In the genomic region with DNA sequence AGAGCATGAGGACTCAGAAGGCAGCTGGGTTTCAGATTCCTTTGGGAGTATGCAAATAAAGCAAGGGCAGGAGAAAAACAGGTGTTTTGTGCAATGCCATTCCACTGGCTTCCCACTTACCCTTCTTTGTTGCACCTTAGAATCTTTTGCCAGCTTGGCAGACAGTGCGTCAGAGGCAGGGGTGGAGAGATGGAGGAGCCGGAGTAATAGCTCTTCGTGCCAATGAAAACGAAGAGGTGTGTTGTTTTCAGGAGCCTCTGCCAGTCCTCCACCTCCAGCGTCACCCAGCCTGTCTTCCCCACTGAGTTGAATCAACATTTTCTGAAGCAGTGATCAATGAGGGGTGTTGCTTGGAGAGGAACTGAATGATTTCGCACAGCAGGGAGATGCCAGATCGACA, we compare ENCODE assay signal across 16 mouse cellular contexts.
DNase-seq lines count a peak whose midpoint lies in the region; ATAC-seq and TF ChIP-seq lines count a peak whose summit lies in the region.
"Had no signal": no experiment of that assay in that cellular context is flagged by ENCODE, and none has a peak within 500 bp of the region (broad histone marks: within the 10 kb centered on the region; RNA-seq: fewer than 3 reads in every experiment).

No protein-coding gene starts in this region.

- no peaks in the 10 kb centered on the region for H3K36me3 ChIP-seq in forebrain, embryonic 13.5 days (ENCODE audit: poor library complexity, severe bottlenecking)
- H3K36me3 ChIP-seq in forebrain, embryonic 15.5 days, result no peaks in the 10 kb centered on the region
- H3K36me3 ChIP-seq in neural tube, embryonic 13.5 days, result no peaks in the 10 kb centered on the region
- no peaks in the 10 kb centered on the region for H3K36me3 ChIP-seq in stomach, postnatal 0 days (ENCODE audit: control insufficient read depth, insufficient read depth, low read length)
- no peaks in the 10 kb centered on the region for H3K36me3 ChIP-seq in midbrain, embryonic 15.5 days (replicated peaks)
- H3K36me3 ChIP-seq: embryonic facial prominence, embryonic 15.5 days; G1E; heart, embryonic 12.5 days; liver, embryonic 13.5 days had no signal

- H3K27ac ChIP-seq in forebrain, embryonic 13.5 days, result no peak overlapping the region
- no peak overlapping the region for H3K27ac ChIP-seq in forebrain, embryonic 15.5 days (replicated peaks)
- no peak overlapping the region for H3K27ac ChIP-seq in neural tube, embryonic 13.5 days (replicated peaks)
- no peak overlapping the region for H3K27ac ChIP-seq in stomach, postnatal 0 days (replicated peaks)
- H3K27ac ChIP-seq in midbrain, embryonic 15.5 days, result no peak overlapping the region
- H3K27ac ChIP-seq: embryonic facial prominence, embryonic 15.5 days; liver, embryonic 13.5 days had no signal

- peak overlapping the region; percentile 12; the same call in 1 of the 2 replicates for H3K4me2 ChIP-seq in forebrain, embryonic 13.5 days
- no peak overlapping the region for H3K4me2 ChIP-seq in forebrain, embryonic 15.5 days (replicated peaks)
- H3K4me2 ChIP-seq in neural tube, embryonic 13.5 days, result peak overlapping the region; percentile 1; the same call in 1 of the 2 replicates
- H3K4me2 ChIP-seq in stomach, postnatal 0 days (replicated peaks; ENCODE audit: low read depth), result no peak overlapping the region
- no peak overlapping the region for H3K4me2 ChIP-seq in midbrain, embryonic 15.5 days
- H3K4me2 ChIP-seq: embryonic facial prominence, embryonic 15.5 days; heart, embryonic 12.5 days; liver, embryonic 13.5 days had no signal

- H3K27me3 ChIP-seq in forebrain, embryonic 13.5 days, result no peaks in the 10 kb centered on the region
- no peaks in the 10 kb centered on the region for H3K27me3 ChIP-seq in forebrain, embryonic 15.5 days
- H3K27me3 ChIP-seq in neural tube, embryonic 13.5 days, result no peaks in the 10 kb centered on the region
- no peaks in the 10 kb centered on the region for H3K27me3 ChIP-seq in stomach, postnatal 0 days (ENCODE audit: control insufficient read depth, insufficient read depth, low read length)
- H3K27me3 ChIP-seq in midbrain, embryonic 15.5 days (replicated peaks), result no peaks in the 10 kb centered on the region
- H3K27me3 ChIP-seq: embryonic facial prominence, embryonic 15.5 days; heart, embryonic 12.5 days; liver, embryonic 13.5 days had no signal

- 8% methylated on average over 7 of the region's 7 CpGs for WGBS in forebrain, embryonic 13.5 days
- 10% methylated on average over 7 of the region's 7 CpGs for WGBS in forebrain, embryonic 15.5 days
- WGBS in neural tube, embryonic 13.5 days, result 7% methylated on average over 7 of the region's 7 CpGs
- WGBS in stomach, postnatal 0 days, result 9% methylated on average over 7 of the region's 7 CpGs
- 9% methylated on average over 7 of the region's 7 CpGs for WGBS in midbrain, embryonic 15.5 days

- no peak for TF ChIP-seq EP300 in stomach, postnatal 0 days (optimal IDR thresholded peaks at IDR 0.05)

- no peak for ATAC-seq in forebrain, embryonic 13.5 days
- no peak for ATAC-seq in forebrain, embryonic 15.5 days (replicated peaks)
- no peak for ATAC-seq in neural tube, embryonic 13.5 days (ENCODE audit: low read depth)
- no peak for ATAC-seq in stomach, postnatal 0 days (ENCODE audit: low FRiP score, low TSS enrichment)
- no peak for ATAC-seq in midbrain, embryonic 15.5 days (replicated peaks)
- ATAC-seq: activated CD4-positive, CD25-positive, alpha-beta regulatory T cell, adult 4 months had no signal

- H3K4me3 ChIP-seq in forebrain, embryonic 13.5 days, result no peak overlapping the region
- H3K4me3 ChIP-seq in forebrain, embryonic 15.5 days, result no peak overlapping the region
- H3K4me3 ChIP-seq in neural tube, embryonic 13.5 days, result no peak overlapping the region
- no peak overlapping the region for H3K4me3 ChIP-seq in stomach, postnatal 0 days (ENCODE audit: low read depth, low read length)
- H3K4me3 ChIP-seq in midbrain, embryonic 15.5 days, result no peak overlapping the region
- H3K4me3 ChIP-seq: embryonic facial prominence, embryonic 15.5 days; heart, embryonic 12.5 days; liver, embryonic 13.5 days had no signal

- no peak for TF ChIP-seq CTCF in stomach, postnatal 0 days (IDR thresholded peaks at IDR 0.05; ENCODE audit: low read depth)

- H3K9me3 ChIP-seq in forebrain, embryonic 13.5 days (replicated peaks), result peaks cover 2% of the 10 kb centered on the region; the same call in 1 of the 2 replicates
- H3K9me3 ChIP-seq in forebrain, embryonic 15.5 days, result no peaks in the 10 kb centered on the region
- H3K9me3 ChIP-seq in neural tube, embryonic 13.5 days, result no peaks in the 10 kb centered on the region
- H3K9me3 ChIP-seq in stomach, postnatal 0 days (ENCODE audit: control insufficient read depth, low read length), result no peaks in the 10 kb centered on the region
- no peaks in the 10 kb centered on the region for H3K9me3 ChIP-seq in midbrain, embryonic 15.5 days
- H3K9me3 ChIP-seq: embryonic facial prominence, embryonic 15.5 days; G1E; heart, embryonic 12.5 days; liver, embryonic 13.5 days had no signal

- no peak for DNase-seq in neural tube, embryonic 10.5 days (ENCODE audit: extremely low spot score, low spot score)
- peak; percentile 4 to 11 for DNase-seq in layer of hippocampus, postnatal 25 days (ENCODE audit: extremely low spot score in 1 of 2, low spot score in 1 of 2)
- DNase-seq in stomach, postnatal 0 days (ENCODE audit: low spot score), result peak; percentile 14
- no peak for DNase-seq in thymus, postnatal 10 days (ENCODE audit: low spot score in 2 of 2)
- DNase-seq: cerebellum, postnatal 36 days; liver, embryonic 13.5 days; lung, postnatal 4 days; thymus, postnatal 14 days had no signal

- no peak overlapping the region for H3K9ac ChIP-seq in forebrain, embryonic 13.5 days
- no peak overlapping the region for H3K9ac ChIP-seq in forebrain, embryonic 15.5 days (replicated peaks)
- no peak overlapping the region for H3K9ac ChIP-seq in neural tube, embryonic 13.5 days
- H3K9ac ChIP-seq in stomach, postnatal 0 days (ENCODE audit: low read length), result no peak overlapping the region
- H3K9ac ChIP-seq in midbrain, embryonic 15.5 days, result no peak overlapping the region
- H3K9ac ChIP-seq: embryonic facial prominence, embryonic 15.5 days; heart, embryonic 12.5 days; liver, embryonic 13.5 days had no signal

- H3K4me1 ChIP-seq in forebrain, embryonic 13.5 days, result no peaks in the 10 kb centered on the region; the same call in 1 of the 2 replicates
- H3K4me1 ChIP-seq in forebrain, embryonic 15.5 days, result peaks cover 8% of the 10 kb centered on the region
- peaks cover 9% of the 10 kb centered on the region; the same call in 1 of the 2 replicates for H3K4me1 ChIP-seq in neural tube, embryonic 13.5 days (replicated peaks)
- no peaks in the 10 kb centered on the region for H3K4me1 ChIP-seq in stomach, postnatal 0 days (replicated peaks; ENCODE audit: control insufficient read depth, insufficient read depth)
- H3K4me1 ChIP-seq in midbrain, embryonic 15.5 days, result no peaks in the 10 kb centered on the region
- H3K4me1 ChIP-seq: embryonic facial prominence, embryonic 15.5 days; heart, embryonic 12.5 days; liver, embryonic 13.5 days had no signal

Comparison
In these comparisons a context has a peak if more than half of its experiments do, and no peak if none do; other contexts are left out.
1. H3K4me2 ChIP-seq: peak in forebrain, embryonic 13.5 days (single experiment) and neural tube, embryonic 13.5 days (single experiment); none in forebrain, embryonic 15.5 days (single experiment), stomach, postnatal 0 days (single experiment) and midbrain, embryonic 15.5 days (single experiment).
2. DNase-seq: peak in layer of hippocampus, postnatal 25 days (2 of 2) and stomach, postnatal 0 days (single experiment); none in neural tube, embryonic 10.5 days (single experiment) and thymus, postnatal 10 days (0 of 2).